Mouse (Mus musculus): Measurements from ENCODE around the gene Tmf1.

Gene Tmf1

GRCm38 (mm10) chr6:97178491-97179366 is at the start of gene Tmf1:
Gene Tmf1, minus strand, starts transcription at chr6:97179122.
- peak; percentile 89 to 93 for DNase-seq (ENCODE audit: low spot score in 2 of 2)

- DNase-seq (ENCODE audit: low spot score in 2 of 2) = no peak
Measured at GRCm38 (mm10) chr6:97227067-97227847, 48.3 kb upstream of the Tmf1 start.

GRCm38 (mm10) chr6:97226083-97226491 is 47.2 kb upstream of the Tmf1 start:
- DNase-seq (ENCODE audit: low spot score in 2 of 2) = no peak

GRCm38 (mm10) chr6:97224505-97224904 is 45.6 kb upstream of the Tmf1 start:
- DNase-seq (ENCODE audit: low spot score in 2 of 2) = no peak

GRCm38 (mm10) chr6:97223566-97223965 is 44.6 kb upstream of the Tmf1 start:
- no peak for DNase-seq (ENCODE audit: low spot score in 2 of 2)

GRCm38 (mm10) chr6:97222931-97223467 is 44.1 kb upstream of the Tmf1 start:
- DNase-seq (ENCODE audit: low spot score in 2 of 2) = no peak

- no peak for DNase-seq (ENCODE audit: low spot score in 2 of 2)
Measured at GRCm38 (mm10) chr6:97222321-97222720, 43.4 kb upstream of the Tmf1 start.

- peak; percentile 22 to 47 for DNase-seq (ENCODE audit: low spot score in 2 of 2)
Measured at GRCm38 (mm10) chr6:97221205-97222025, 42.5 kb upstream of the Tmf1 start.

GRCm38 (mm10) chr6:97220672-97221071 is 41.8 kb upstream of the Tmf1 start:
- DNase-seq (ENCODE audit: low spot score in 2 of 2) = no peak

GRCm38 (mm10) chr6:97216154-97216821 is 37.4 kb upstream of the Tmf1 start:
- no peak for DNase-seq (ENCODE audit: low spot score in 2 of 2)

GRCm38 (mm10) chr6:97211981-97212380 is 33.1 kb upstream of the Tmf1 start:
- peak in 1 of 2 experiments; percentile 36 for DNase-seq (ENCODE audit: low spot score in 2 of 2)

- DNase-seq (ENCODE audit: low spot score in 2 of 2) = no peak
Measured at GRCm38 (mm10) chr6:97210962-97211601, 32.2 kb upstream of the Tmf1 start.

- peak; percentile 76 to 78 for DNase-seq (ENCODE audit: low spot score in 2 of 2)
Measured at GRCm38 (mm10) chr6:97210191-97210961, 31.5 kb upstream of the Tmf1 start, which contains the start of gene Arl6ip5. Gene Arl6ip5, plus strand, starts transcription at chr6:97210689.

GRCm38 (mm10) chr6:97209751-97210150 is 30.8 kb upstream of the Tmf1 start:
- DNase-seq (ENCODE audit: low spot score in 2 of 2) = no peak

- DNase-seq (ENCODE audit: low spot score in 2 of 2) = no peak
Measured at GRCm38 (mm10) chr6:97209201-97209600, 30.3 kb upstream of the Tmf1 start.

GRCm38 (mm10) chr6:97208406-97208805 is 29.5 kb upstream of the Tmf1 start:
- DNase-seq (ENCODE audit: low spot score in 2 of 2) = no peak

- no peak for DNase-seq (ENCODE audit: low spot score in 2 of 2)
Measured at GRCm38 (mm10) chr6:97207085-97207484, 28.2 kb upstream of the Tmf1 start.

- peak; percentile 95 to 98 for DNase-seq (ENCODE audit: low spot score in 2 of 2)
Measured at GRCm38 (mm10) chr6:97205439-97205885, 26.5 kb upstream of the Tmf1 start, which contains the start of gene Uba3. Gene Uba3, minus strand, starts transcription at chr6:97205647.

- DNase-seq (ENCODE audit: low spot score in 2 of 2) = no peak
Measured at GRCm38 (mm10) chr6:97204952-97205351, 26.0 kb upstream of the Tmf1 start.

Measured in frontal cortex, postnatal 25 days (tissue).